Mouse (Mus musculus): Measurements from ENCODE around the gene Asb16. TPM values are rescaled to one million over a fixed set of nuclear protein-coding genes. Genes with fewer than 3 reads are reported as not detected.
A peak's percentile ranks its signal among the peaks of the same experiment; 100 is the strongest.

Asb16 gene
- total and polyA plus RNA-seq, 3 experiments = 0.05 TPM; not detected in 2

GRCm38 (mm10) chr11:102295598-102296471 is 27.3 kb downstream of the Asb16 start:
- Histone ChIP-seq H3K4me3 (ENCODE audit: low read depth, low read length) (peak overlapping the region; percentile 88), H3K9me3 (replicated peaks) (no peaks in the 10 kb centered on the region), H3K27me3 (ENCODE audit: insufficient read depth, low read length) (no peaks in the 10 kb centered on the region), H3K4me1 (ENCODE audit: insufficient read depth, low read depth, low read length) (peaks cover 47% of the 10 kb centered on the region), H3K36me3 (replicated peaks) (peaks cover 44% of the 10 kb centered on the region)
- no peak for TF ChIP-seq GATA2 (IDR thresholded peaks at IDR 0.05; ENCODE audit: borderline replicate concordance, low read depth, low read length)
- DNase-seq (ENCODE audit: low spot score) = peak; percentile 90
- no peak for ATAC-seq (ENCODE audit: extremely low read depth, insufficient number of reproducible peaks, low FRiP score, poor library complexity, severe bottlenecking)

GRCm38 (mm10) chr11:102296491-102297472 is 28.2 kb downstream of the Asb16 start, which contains the start of gene Atxn7l3:
TSS of gene Atxn7l3 (minus strand) at chr11:102296631.
- H3K4me3 ChIP-seq (ENCODE audit: low read depth, low read length) = peak within 1 kb of the TSS; percentile 88
- ATAC-seq (ENCODE audit: extremely low read depth, insufficient number of reproducible peaks, low FRiP score, poor library complexity, severe bottlenecking) (peak; percentile 88), DNase-seq (ENCODE audit: low spot score) (peak; percentile 97)
- H3K27me3 ChIP-seq (ENCODE audit: insufficient read depth, low read length) = no peaks in the 10 kb centered on the region
- no peaks in the 10 kb centered on the region for H3K9me3 ChIP-seq (replicated peaks)
- H3K4me1 ChIP-seq (ENCODE audit: insufficient read depth, low read depth, low read length) = peaks cover 41% of the 10 kb centered on the region
- H3K36me3 ChIP-seq (replicated peaks) = peaks cover 34% of the 10 kb centered on the region
- TF ChIP-seq TAL1 (conservative IDR thresholded peaks at IDR 0.05; ENCODE audit: low read depth, low read length) = no peak
- TF ChIP-seq GATA2 (IDR thresholded peaks at IDR 0.05; ENCODE audit: borderline replicate concordance, low read depth, low read length) = no peak
- TF ChIP-seq CTCF (IDR thresholded peaks at IDR 0.05; ENCODE audit: low read depth, low read length) = no peak
- TF ChIP-seq POLR2AphosphoS5 (IDR thresholded peaks at IDR 0.05; ENCODE audit: insufficient replicate concordance, low read depth, low read length) = no peak
- no peak for TF ChIP-seq GATA1 (IDR thresholded peaks at IDR 0.05; ENCODE audit: borderline replicate concordance, low read length)

GRCm38 (mm10) chr11:102297577-102298556 is 29.3 kb downstream of the Asb16 start:
- no peaks in the 10 kb centered on the region for H3K9me3 ChIP-seq (replicated peaks)
- no peaks in the 10 kb centered on the region for H3K27me3 ChIP-seq (ENCODE audit: insufficient read depth, low read length)
- peaks cover 24% of the 10 kb centered on the region for H3K36me3 ChIP-seq (replicated peaks)
- DNase-seq (ENCODE audit: low spot score) (no peak), ATAC-seq (ENCODE audit: extremely low read depth, insufficient number of reproducible peaks, low FRiP score, poor library complexity, severe bottlenecking) (no peak)
- TF ChIP-seq TAL1 (conservative IDR thresholded peaks at IDR 0.05; ENCODE audit: low read depth, low read length) (no peak), GATA1 (IDR thresholded peaks at IDR 0.05; ENCODE audit: borderline replicate concordance, low read length) (no peak), CTCF (IDR thresholded peaks at IDR 0.05; ENCODE audit: low read depth, low read length) (no peak), GATA2 (IDR thresholded peaks at IDR 0.05; ENCODE audit: borderline replicate concordance, low read depth, low read length) (no peak), POLR2AphosphoS5 (IDR thresholded peaks at IDR 0.05; ENCODE audit: insufficient replicate concordance, low read depth, low read length) (no peak)
- peaks cover 41% of the 10 kb centered on the region for H3K4me1 ChIP-seq (ENCODE audit: insufficient read depth, low read depth, low read length)
- peak overlapping the region; percentile 88 for H3K4me3 ChIP-seq (ENCODE audit: low read depth, low read length)

- H3K9me3 ChIP-seq (replicated peaks) = no peaks in the 10 kb centered on the region
- no peak for ATAC-seq (ENCODE audit: extremely low read depth, insufficient number of reproducible peaks, low FRiP score, poor library complexity, severe bottlenecking)
- peak; percentile 56 for TF ChIP-seq CTCF (IDR thresholded peaks at IDR 0.05; ENCODE audit: low read depth, low read length)
- no peak for TF ChIP-seq POLR2AphosphoS5 (IDR thresholded peaks at IDR 0.05; ENCODE audit: insufficient replicate concordance, low read depth, low read length)
- TF ChIP-seq GATA1 (IDR thresholded peaks at IDR 0.05; ENCODE audit: borderline replicate concordance, low read length) = no peak
- TF ChIP-seq TAL1 (conservative IDR thresholded peaks at IDR 0.05; ENCODE audit: low read depth, low read length) = no peak
- TF ChIP-seq GATA2 (IDR thresholded peaks at IDR 0.05; ENCODE audit: borderline replicate concordance, low read depth, low read length) = no peak
- H3K36me3 ChIP-seq (replicated peaks) = peaks cover 13% of the 10 kb centered on the region
- peaks cover 29% of the 10 kb centered on the region for H3K4me1 ChIP-seq (ENCODE audit: insufficient read depth, low read depth, low read length)
- no peak for DNase-seq (ENCODE audit: low spot score)
- H3K27me3 ChIP-seq (ENCODE audit: insufficient read depth, low read length) = no peaks in the 10 kb centered on the region
- H3K4me3 ChIP-seq (ENCODE audit: low read depth, low read length) = no peak overlapping the region
These were observed 31.3 kb downstream of the Asb16 start for GRCm38 (mm10) chr11:102299839-102300238.

- Histone ChIP-seq H3K4me3 (ENCODE audit: low read depth, low read length) (no peak overlapping the region), H3K4me1 (ENCODE audit: insufficient read depth, low read depth, low read length) (peaks cover 35% of the 10 kb centered on the region), H3K27me3 (ENCODE audit: insufficient read depth, low read length) (no peaks in the 10 kb centered on the region), H3K9me3 (replicated peaks) (no peaks in the 10 kb centered on the region), H3K36me3 (replicated peaks) (peaks cover 51% of the 10 kb centered on the region)
- TF ChIP-seq GATA2 (IDR thresholded peaks at IDR 0.05; ENCODE audit: borderline replicate concordance, low read depth, low read length) (no peak), GATA1 (IDR thresholded peaks at IDR 0.05; ENCODE audit: borderline replicate concordance, low read length) (no peak), TAL1 (conservative IDR thresholded peaks at IDR 0.05; ENCODE audit: low read depth, low read length) (no peak), POLR2AphosphoS5 (IDR thresholded peaks at IDR 0.05; ENCODE audit: insufficient replicate concordance, low read depth, low read length) (no peak), CTCF (IDR thresholded peaks at IDR 0.05; ENCODE audit: low read depth, low read length) (no peak)
- no peak for DNase-seq (ENCODE audit: low spot score)
- no peak for ATAC-seq (ENCODE audit: extremely low read depth, insufficient number of reproducible peaks, low FRiP score, poor library complexity, severe bottlenecking)
These were observed 35.6 kb downstream of the Asb16 start for GRCm38 (mm10) chr11:102304141-102304540.
